Mouse (Mus musculus) lung, embryonic 16.5 days (tissue): ENCODE results near the gene Prm2. TPM values are rescaled to one million over a fixed set of nuclear protein-coding genes. Genes with fewer than 3 reads are reported as not detected.

ENCODE experiments used
- ATAC-seq: fragments of 200-750 bp; cut with Nextera tagmentation; 2 replicates; pipeline ENCODE4 v1.8.0; 2017; ENCODE audit warnings: low read depth, mild to moderate bottlenecking, moderate library complexity
- H3K27ac ChIP-seq: fragments of 300-500 bp; sonication (generic); 2 replicates; pipeline ENCODE4 v1.5.1; 2014; ENCODE audit warnings: mild to moderate bottlenecking, control low read depth, low read length
- H3K27me3 ChIP-seq: fragments of 300-500 bp; sonication (generic); 2 replicates; pipeline ENCODE4 v1.6.1; 2014; ENCODE audit warnings: low read depth, low read length, mixed read lengths; ENCODE audit not compliant: control insufficient read depth, insufficient read depth
- H3K36me3 ChIP-seq: fragments of 300-500 bp; sonication (generic); 2 replicates; pipeline ENCODE4 v1.6.1; 2014; ENCODE audit warnings: low read length; ENCODE audit not compliant: control insufficient read depth, insufficient read depth
- H3K4me1 ChIP-seq: fragments of 300-500 bp; sonication (generic); replicated peaks from 2 replicates; pipeline ENCODE4 v1.6.1; 2014; ENCODE audit warnings: low read length, mixed read lengths; ENCODE audit not compliant: control insufficient read depth, insufficient read depth
- H3K4me2 ChIP-seq: fragments of 300-500 bp; sonication (generic); 2 replicates; pipeline ENCODE4 v1.6.1; 2014; ENCODE audit warnings: low read depth, low read length, control low read depth
- H3K4me3 ChIP-seq: fragments of 300-500 bp; sonication (generic); 2 replicates; pipeline ENCODE4 v1.5.1; 2014; ENCODE audit warnings: mild to moderate bottlenecking, low read length, control low read depth
- H3K9ac ChIP-seq: fragments of 300-500 bp; sonication (generic); 2 replicates; pipeline ENCODE4 v1.6.1; 2014; ENCODE audit warnings: low read length, control low read depth
- H3K9me3 ChIP-seq: fragments of 300-500 bp; sonication (generic); 2 replicates; pipeline ENCODE4 v1.6.1; 2016; ENCODE audit warnings: low read length; ENCODE audit not compliant: control insufficient read depth
- WGBS: fragments of 180-500 bp; shearing (Covaris S2); extraction: QIAGEN DNeasy Blood & Tissue Kit; methylation state at CpG from one replicate; pipeline ENCODE4 v1.1.7; 2014; 5-methylcytosine and 5-hydroxymethylcytosine counted together
- polyA plus RNA-seq: library from polyadenylated mRNA; unstranded; fragments of >200 nt; fragmentation: Nextera tagmentation; extraction: Ambion mirVana; gene quantifications from 2 replicates; pipeline ENCODE4 v1.2.1, GENCODE M21; 2015

Gene Prm2
- polyA plus RNA-seq, 1 experiment from 2014 or later: not detected

- H3K9me3 ChIP-seq: no peaks in the 10 kb centered on the region
- H3K4me2 ChIP-seq: peak within 1 kb of the TSS; percentile 90
- peak; percentile 92 for ATAC-seq
- peak within 1 kb of the TSS; percentile 88 for H3K4me3 ChIP-seq
- WGBS: under 1% methylated on average over 52 of the region's 69 CpGs
- H3K27me3 ChIP-seq: no peaks in the 10 kb centered on the region
- peaks cover 23% of the 10 kb centered on the region for H3K4me1 ChIP-seq
- peak within 1 kb of the TSS; percentile 90 for H3K27ac ChIP-seq
- H3K36me3 ChIP-seq: no peaks in the 10 kb centered on the region
- H3K9ac ChIP-seq: peak within 1 kb of the TSS; percentile 79
These were observed 39.1 kb upstream of the Prm2 start, which contains the start of gene Rmi2 for GRCm38 (mm10) chr16:10834911-10835587. Gene Rmi2 (plus strand): TSS chr16:10835059.

GRCm38 (mm10) chr16:10834542-10834910 is 38.6 kb upstream of the Prm2 start:
- no peak for ATAC-seq
- peak overlapping the region; percentile 88 for H3K4me3 ChIP-seq
- peak overlapping the region; percentile 12; the same call in 1 of the 2 replicates for H3K27ac ChIP-seq
- H3K36me3 ChIP-seq: no peaks in the 10 kb centered on the region
- H3K4me1 ChIP-seq: peaks cover 18% of the 10 kb centered on the region
- no peaks in the 10 kb centered on the region for H3K27me3 ChIP-seq
- H3K9me3 ChIP-seq: no peaks in the 10 kb centered on the region
- H3K9ac ChIP-seq: peak overlapping the region; percentile 79
- peak overlapping the region; percentile 90 for H3K4me2 ChIP-seq
- 4% methylated on average over 12 of the region's 12 CpGs for WGBS

- H3K27ac ChIP-seq: no peak overlapping the region
- no peak overlapping the region for H3K4me3 ChIP-seq
- WGBS: 63% methylated on average over 4 of the region's 4 CpGs
- no peaks in the 10 kb centered on the region; the same call in 1 of the 2 replicates for H3K9me3 ChIP-seq
- no peaks in the 10 kb centered on the region for H3K27me3 ChIP-seq
- H3K4me1 ChIP-seq: no peaks in the 10 kb centered on the region
- ATAC-seq: no peak
- no peak overlapping the region for H3K4me2 ChIP-seq
- no peak overlapping the region for H3K9ac ChIP-seq
- no peaks in the 10 kb centered on the region for H3K36me3 ChIP-seq
These were observed 32.5 kb upstream of the Prm2 start for GRCm38 (mm10) chr16:10828461-10828805.

GRCm38 (mm10) chr16:10827766-10828460 is 32.0 kb upstream of the Prm2 start:
- Histone ChIP-seq H3K9me3 (no peaks in the 10 kb centered on the region; the same call in 1 of the 2 replicates), H3K4me1 (no peaks in the 10 kb centered on the region), H3K27me3 (no peaks in the 10 kb centered on the region), H3K9ac (no peak overlapping the region), H3K4me2 (no peak overlapping the region), H3K36me3 (no peaks in the 10 kb centered on the region), H3K4me3 (no peak overlapping the region), H3K27ac (no peak overlapping the region)
- WGBS: 74% methylated on average over 7 of the region's 7 CpGs
- ATAC-seq: no peak

GRCm38 (mm10) chr16:10827269-10827668 is 31.3 kb upstream of the Prm2 start:
- no peak for ATAC-seq
- Histone ChIP-seq H3K9me3 (no peaks in the 10 kb centered on the region; the same call in 1 of the 2 replicates), H3K4me1 (no peaks in the 10 kb centered on the region), H3K36me3 (no peaks in the 10 kb centered on the region), H3K4me2 (no peak overlapping the region), H3K27ac (no peak overlapping the region), H3K9ac (no peak overlapping the region), H3K4me3 (no peak overlapping the region), H3K27me3 (no peaks in the 10 kb centered on the region)
- 82% methylated on average over 9 of the region's 9 CpGs for WGBS

DNA sequence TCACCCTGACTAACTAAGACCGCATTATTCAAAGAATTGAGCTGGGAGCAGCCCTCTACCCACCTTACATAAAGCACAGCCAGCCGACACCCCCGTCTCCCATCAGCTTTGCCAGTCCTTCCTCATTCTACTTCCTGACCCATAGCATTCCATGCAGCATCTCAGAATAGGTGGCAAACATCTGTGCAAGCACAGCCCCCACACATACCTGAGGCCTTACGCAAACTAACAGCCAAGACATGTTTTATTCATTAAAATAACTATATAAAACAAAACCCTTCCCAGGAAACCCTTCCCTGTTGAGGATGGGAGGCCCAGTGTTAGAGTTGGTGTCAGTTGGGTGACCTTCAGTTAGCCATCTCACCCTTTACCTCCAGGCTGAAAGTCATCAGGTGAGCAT is 29.9 kb upstream of the Prm2 start:
- no peaks in the 10 kb centered on the region for H3K27me3 ChIP-seq
- no peaks in the 10 kb centered on the region; the same call in 1 of the 2 replicates for H3K9me3 ChIP-seq
- H3K27ac ChIP-seq: no peak overlapping the region
- H3K4me1 ChIP-seq: no peaks in the 10 kb centered on the region
- H3K4me2 ChIP-seq: no peak overlapping the region
- no peaks in the 10 kb centered on the region for H3K36me3 ChIP-seq
- H3K4me3 ChIP-seq: no peak overlapping the region
- H3K9ac ChIP-seq: no peak overlapping the region
- no peak for ATAC-seq
- 77% methylated on average over 4 of the region's 4 CpGs for WGBS

GRCm38 (mm10) chr16:10824536-10824935 is 28.6 kb upstream of the Prm2 start:
- Histone ChIP-seq H3K9ac (no peak overlapping the region), H3K27ac (no peak overlapping the region), H3K4me2 (no peak overlapping the region), H3K27me3 (no peaks in the 10 kb centered on the region), H3K4me3 (no peak overlapping the region), H3K9me3 (no peaks in the 10 kb centered on the region; the same call in 1 of the 2 replicates), H3K4me1 (no peaks in the 10 kb centered on the region), H3K36me3 (no peaks in the 10 kb centered on the region)
- 74% methylated on average over 1 of the region's 1 CpGs for WGBS
- no peak for ATAC-seq

- Histone ChIP-seq H3K27me3 (no peaks in the 10 kb centered on the region), H3K9me3 (no peaks in the 10 kb centered on the region; the same call in 1 of the 2 replicates), H3K27ac (no peak overlapping the region), H3K9ac (no peak overlapping the region), H3K4me2 (no peak overlapping the region), H3K4me1 (no peaks in the 10 kb centered on the region), H3K36me3 (no peaks in the 10 kb centered on the region), H3K4me3 (no peak overlapping the region)
- ATAC-seq: peak; percentile 32; the same call in 1 of the 2 replicates
- 35% methylated on average over 4 of the region's 4 CpGs for WGBS
These were observed 25.5 kb upstream of the Prm2 start for GRCm38 (mm10) chr16:10821387-10821786.

GRCm38 (mm10) chr16:10819966-10820365 is 24.0 kb upstream of the Prm2 start:
- ATAC-seq: no peak
- H3K4me2 ChIP-seq: no peak overlapping the region
- WGBS: 54% methylated on average over 3 of the region's 3 CpGs
- no peaks in the 10 kb centered on the region for H3K36me3 ChIP-seq
- no peaks in the 10 kb centered on the region for H3K4me1 ChIP-seq
- no peaks in the 10 kb centered on the region; the same call in 1 of the 2 replicates for H3K9me3 ChIP-seq
- no peaks in the 10 kb centered on the region for H3K27me3 ChIP-seq
- no peak overlapping the region for H3K4me3 ChIP-seq
- no peak overlapping the region for H3K9ac ChIP-seq
- no peak overlapping the region for H3K27ac ChIP-seq
